Mouse (Mus musculus): Measurements from ENCODE around the gene Olfr204. TPM values are rescaled to one million over a fixed set of nuclear protein-coding genes. Genes with fewer than 3 reads are reported as not detected.
"Not testable (repeated sequence)": the region's sequence is repeated elsewhere in the genome, so short reads cannot be mapped to it uniquely, and the experiment has no call there.

Gene Olfr204
- not detected in 2 replicates for polyA plus RNA-seq (2015; fragmentation: Nextera tagmentation; extraction: Ambion mirVana)

DNA sequence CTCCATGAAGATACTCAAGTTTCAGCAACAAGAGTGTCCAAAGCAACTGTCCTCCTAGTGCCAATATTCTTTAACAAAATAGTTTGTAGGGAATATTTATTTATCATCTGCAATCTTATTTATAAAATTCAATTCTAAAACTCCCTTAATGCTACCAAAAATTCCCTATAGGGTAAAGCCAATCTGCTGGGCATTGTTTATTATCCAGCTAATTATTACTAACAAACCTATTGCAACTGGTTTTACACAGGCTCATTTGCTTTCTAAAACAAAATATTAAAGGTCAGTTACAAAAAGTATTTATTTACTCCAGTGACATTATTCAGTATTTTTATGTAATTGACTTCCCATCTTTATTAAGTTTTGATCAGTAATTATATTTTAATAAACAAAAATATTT is at the start of gene Olfr204:
Olfr204 (minus strand) TSS at position 101 of the 400 bp plus-strand sequence.
- Histone ChIP-seq H3K4me1 (no peaks in the 10 kb centered on the region), H3K9ac (replicated peaks) (no peak within 1 kb of the TSS), H3K27ac (replicated peaks) (no peak within 1 kb of the TSS), H3K4me2 (replicated peaks) (no peak within 1 kb of the TSS), H3K4me3 (no peak within 1 kb of the TSS), H3K36me3 (no peaks in the 10 kb centered on the region), H3K9me3 (no peaks in the 10 kb centered on the region), H3K27me3 (no peaks in the 10 kb centered on the region)
- ATAC-seq (replicated peaks) = no peak

DNA sequence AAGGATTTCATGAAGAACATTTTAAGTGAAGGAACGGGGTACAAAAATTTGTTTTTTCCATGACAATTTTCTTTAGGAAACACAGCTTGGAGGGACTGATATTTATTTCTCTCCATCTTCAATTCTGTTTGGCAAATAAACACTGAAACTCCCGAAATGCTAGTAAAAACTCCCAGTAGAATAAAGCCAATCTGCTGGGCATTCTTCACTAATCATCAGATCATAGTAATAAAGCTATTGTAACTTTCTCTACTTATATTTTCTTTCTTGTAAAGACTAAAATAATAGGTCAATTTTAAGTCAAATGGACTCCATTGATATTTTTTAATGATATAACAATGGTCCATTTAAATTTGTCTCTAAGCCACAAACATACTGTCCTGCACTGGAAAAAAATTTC is 45.8 kb upstream of the Olfr204 start, which contains the start of gene Olfr209:
Olfr209 (minus strand) TSS at position 101 of the 400 bp plus-strand sequence.
- Histone ChIP-seq H3K4me1 (no peaks in the 10 kb centered on the region), H3K4me3 (no peak within 1 kb of the TSS), H3K9me3 (no peaks in the 10 kb centered on the region), H3K9ac (replicated peaks) (no peak within 1 kb of the TSS), H3K27me3 (no peaks in the 10 kb centered on the region), H3K36me3 (no peaks in the 10 kb centered on the region), H3K4me2 (replicated peaks) (no peak within 1 kb of the TSS), H3K27ac (replicated peaks) (no peak within 1 kb of the TSS)
- 83% methylated on average over 2 of the region's 2 CpGs for WGBS
- no peak for ATAC-seq (replicated peaks)

GRCm38 (mm10) chr16:59349146-59349545 is 31.1 kb upstream of the Olfr204 start, which contains the start of gene Olfr206:
Gene Olfr206, minus strand, starts transcription at chr16:59349246.
- Histone ChIP-seq H3K36me3 (no peaks in the 10 kb centered on the region), H3K4me3 (no peak within 1 kb of the TSS), H3K27me3 (no peaks in the 10 kb centered on the region), H3K4me2 (replicated peaks) (no peak within 1 kb of the TSS), H3K9ac (replicated peaks) (no peak within 1 kb of the TSS), H3K4me1 (no peaks in the 10 kb centered on the region), H3K27ac (replicated peaks) (no peak within 1 kb of the TSS), H3K9me3 (no peaks in the 10 kb centered on the region)
- 82% methylated on average over 1 of the region's 1 CpGs for WGBS
- no peak for ATAC-seq (replicated peaks)

GRCm38 (mm10) chr16:59331038-59331437 is 13.0 kb upstream of the Olfr204 start, which contains the start of gene Olfr205:
Gene Olfr205, minus strand, starts transcription at chr16:59331138.
- Histone ChIP-seq H3K27ac (replicated peaks) (no peak within 1 kb of the TSS), H3K4me2 (replicated peaks) (no peak within 1 kb of the TSS), H3K4me1 (no peaks in the 10 kb centered on the region), H3K9me3 (no peaks in the 10 kb centered on the region), H3K9ac (replicated peaks) (no peak within 1 kb of the TSS), H3K27me3 (no peaks in the 10 kb centered on the region), H3K36me3 (no peaks in the 10 kb centered on the region), H3K4me3 (no peak within 1 kb of the TSS)
- no peak for ATAC-seq (replicated peaks)

DNA sequence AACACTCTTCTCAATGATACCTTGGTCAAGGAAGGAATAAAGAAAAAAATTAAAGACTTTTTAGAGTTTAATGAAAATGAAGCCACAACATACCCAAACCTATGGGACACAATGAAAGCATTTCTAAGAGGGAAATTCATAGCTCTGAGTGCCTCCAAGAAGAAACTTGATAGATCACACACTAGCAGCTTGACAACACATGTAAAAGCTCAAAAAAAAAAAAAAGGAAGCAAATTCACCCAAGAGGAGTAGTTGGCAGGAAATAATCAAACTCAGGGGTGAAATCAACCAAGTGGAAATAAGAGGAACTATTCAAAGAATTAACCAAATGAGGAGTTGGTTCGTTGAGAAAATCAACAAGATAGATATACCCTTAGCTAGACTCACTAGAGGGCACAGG is 5.2 kb upstream of the Olfr204 start:
- not testable (repeated sequence) for H3K9me3 ChIP-seq; ATAC-seq (replicated peaks); H3K27me3 ChIP-seq; H3K36me3 ChIP-seq; H3K4me1 ChIP-seq; H3K27ac ChIP-seq (replicated peaks); H3K4me3 ChIP-seq; H3K9ac ChIP-seq (replicated peaks); H3K4me2 ChIP-seq (replicated peaks)
- WGBS = 56% methylated on average over 1 of the region's 1 CpGs

GRCm38 (mm10) chr16:59298581-59298980 is 19.5 kb downstream of the Olfr204 start, which contains the start of gene Olfr203:
Gene Olfr203, plus strand, starts transcription at chr16:59298881.
- H3K9ac ChIP-seq (replicated peaks) = no peak within 1 kb of the TSS
- H3K9me3 ChIP-seq = no peaks in the 10 kb centered on the region
- H3K36me3 ChIP-seq = no peaks in the 10 kb centered on the region
- no peaks in the 10 kb centered on the region for H3K4me1 ChIP-seq
- no peak within 1 kb of the TSS for H3K27ac ChIP-seq (replicated peaks)
- H3K4me3 ChIP-seq = no peak within 1 kb of the TSS
- 89% methylated on average over 2 of the region's 2 CpGs for WGBS
- ATAC-seq (replicated peaks) = no peak
- no peaks in the 10 kb centered on the region for H3K27me3 ChIP-seq
- no peak within 1 kb of the TSS for H3K4me2 ChIP-seq (replicated peaks)

GRCm38 (mm10) chr16:59287576-59287975 is 30.5 kb downstream of the Olfr204 start:
- 87% methylated on average over 9 of the region's 9 CpGs for WGBS
- H3K4me1 ChIP-seq; H3K36me3 ChIP-seq; H3K4me2 ChIP-seq (replicated peaks); H3K4me3 ChIP-seq; H3K27me3 ChIP-seq; H3K9me3 ChIP-seq; H3K9ac ChIP-seq (replicated peaks); H3K27ac ChIP-seq (replicated peaks); ATAC-seq (replicated peaks): not testable (repeated sequence)

DNA sequence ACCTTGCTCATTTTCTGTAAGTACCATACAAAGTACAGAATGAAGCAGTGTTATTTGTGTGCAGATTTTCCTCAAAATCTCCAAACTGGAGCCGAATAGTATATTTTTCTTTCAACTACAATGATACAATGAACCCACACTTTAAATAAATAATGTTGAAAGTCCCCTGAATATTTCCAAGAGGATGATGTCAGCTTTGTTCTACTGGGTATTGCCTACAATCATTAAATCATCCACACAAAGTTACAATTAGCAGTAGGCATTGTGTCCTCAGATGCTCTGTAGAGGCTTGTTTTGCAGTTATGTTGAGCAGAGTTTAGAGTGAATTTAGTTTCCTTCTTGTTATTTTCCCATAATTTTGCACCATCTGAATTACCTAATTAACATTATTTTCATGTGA is 31.4 kb downstream of the Olfr204 start, which contains the start of gene Olfr202:
Olfr202 (minus strand) TSS at position 101 of the 400 bp plus-strand sequence.
- Histone ChIP-seq H3K27me3 (no peaks in the 10 kb centered on the region), H3K27ac (replicated peaks) (no peak within 1 kb of the TSS), H3K9me3 (no peaks in the 10 kb centered on the region), H3K4me1 (no peaks in the 10 kb centered on the region), H3K4me3 (no peak within 1 kb of the TSS), H3K4me2 (replicated peaks) (no peak within 1 kb of the TSS), H3K9ac (replicated peaks) (no peak within 1 kb of the TSS), H3K36me3 (no peaks in the 10 kb centered on the region)
- WGBS = 88% methylated on average over 1 of the region's 1 CpGs
- no peak for ATAC-seq (replicated peaks)

- H3K9ac ChIP-seq (replicated peaks) = no peak overlapping the region
- H3K27me3 ChIP-seq = no peaks in the 10 kb centered on the region
- no peaks in the 10 kb centered on the region for H3K4me1 ChIP-seq
- H3K4me3 ChIP-seq = no peak overlapping the region
- H3K4me2 ChIP-seq (replicated peaks) = no peak overlapping the region
- H3K9me3 ChIP-seq = no peaks in the 10 kb centered on the region
- WGBS = 73% methylated on average over 1 of the region's 1 CpGs
- H3K27ac ChIP-seq (replicated peaks) = no peak overlapping the region
- no peaks in the 10 kb centered on the region for H3K36me3 ChIP-seq
- no peak for ATAC-seq (replicated peaks)
Observed at GRCm38 (mm10) chr16:59283476-59283875, 34.6 kb downstream of the Olfr204 start.

DNA sequence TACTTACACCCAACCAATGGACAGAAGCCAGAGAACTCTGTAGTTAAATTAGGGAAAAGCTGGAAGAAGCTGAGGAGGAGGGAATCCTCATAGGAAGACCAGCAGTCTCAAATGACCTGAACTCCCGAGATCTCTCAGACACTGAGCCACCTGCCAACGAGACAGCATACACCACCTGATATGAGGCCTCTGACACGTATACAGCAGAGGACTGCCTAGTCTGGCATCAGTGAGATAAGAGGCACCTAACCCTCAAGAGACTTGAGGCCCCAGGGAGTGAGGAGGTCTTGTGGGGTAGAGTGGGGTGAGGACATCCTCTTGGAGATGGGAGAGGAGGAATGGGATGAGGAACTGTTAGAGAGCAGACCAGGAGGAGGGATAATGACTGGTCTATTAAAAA is 37.5 kb downstream of the Olfr204 start:
- H3K4me2 ChIP-seq (replicated peaks) = no peak overlapping the region
- no peak overlapping the region for H3K27ac ChIP-seq (replicated peaks)
- 73% methylated on average over 3 of the region's 3 CpGs for WGBS
- no peak overlapping the region for H3K9ac ChIP-seq (replicated peaks)
- ATAC-seq (replicated peaks) = no peak
- H3K4me1 ChIP-seq = no peaks in the 10 kb centered on the region
- no peaks in the 10 kb centered on the region for H3K27me3 ChIP-seq
- H3K9me3 ChIP-seq = no peaks in the 10 kb centered on the region
- H3K36me3 ChIP-seq = no peaks in the 10 kb centered on the region
- no peak overlapping the region for H3K4me3 ChIP-seq

GRCm38 (mm10) chr16:59272532-59272931 is 45.5 kb downstream of the Olfr204 start, which contains the start of gene Olfr201:
Gene Olfr201, minus strand, starts transcription at chr16:59272632.
- not testable (repeated sequence) for H3K4me3 ChIP-seq; H3K27ac ChIP-seq (replicated peaks); ATAC-seq (replicated peaks); H3K4me1 ChIP-seq; H3K9me3 ChIP-seq; H3K9ac ChIP-seq (replicated peaks); H3K4me2 ChIP-seq (replicated peaks); H3K27me3 ChIP-seq; H3K36me3 ChIP-seq
- WGBS = 91% methylated on average over 4 of the region's 4 CpGs

DNA sequence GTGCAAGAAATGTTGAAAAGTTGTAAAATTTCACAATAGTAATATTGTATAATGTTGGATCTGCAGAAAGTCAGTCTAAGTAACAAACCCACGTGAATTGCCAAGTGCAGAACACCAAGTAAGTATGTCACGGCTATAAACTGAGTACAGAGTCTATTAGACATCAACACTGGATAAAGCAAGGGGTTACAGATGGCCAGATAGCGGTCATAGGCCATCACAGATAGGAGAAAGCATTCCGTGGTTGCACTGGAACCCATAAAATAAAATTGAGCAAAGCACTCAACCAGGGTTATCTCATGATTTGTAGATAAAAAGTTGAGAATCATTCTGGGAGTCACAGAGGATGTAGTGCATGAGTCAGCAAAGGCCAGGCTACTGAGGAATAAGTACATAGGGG is 49.0 kb downstream of the Olfr204 start:
- not testable (repeated sequence) for H3K9ac ChIP-seq (replicated peaks); H3K4me3 ChIP-seq; H3K27me3 ChIP-seq; H3K36me3 ChIP-seq; H3K9me3 ChIP-seq; H3K4me1 ChIP-seq; H3K27ac ChIP-seq (replicated peaks); H3K4me2 ChIP-seq (replicated peaks); ATAC-seq (replicated peaks)
- 80% methylated on average over 4 of the region's 4 CpGs for WGBS
